Mouse (Mus musculus) spleen, adult 2 months (tissue): ENCODE data around the gene Lrrc8a. TPM values are rescaled to one million over a fixed set of nuclear protein-coding genes. Genes with fewer than 3 reads are reported as not detected.

Experiments used
- DNase-seq, 2 experiments: peaks; one replicate each; pipeline versions ENCODE4 v3.0.0 to v3.0.0-alpha.2; 2012 to 2021; ENCODE audit warnings: low spot score in 2 of 2, low read depth in 1 of 2
- H3K27ac ChIP-seq: fragments of 200-500 bp; 2 replicates; pipeline ENCODE4 v1.5.1; 2012; ENCODE audit warnings: low read length, inconsistent platforms; ENCODE audit not compliant: insufficient read depth
- H3K27me3 ChIP-seq: fragments of 200-500 bp; 2 replicates; pipeline ENCODE4 v1.6.1; 2012; ENCODE audit warnings: mild to moderate bottlenecking, moderate library complexity, low read length, inconsistent platforms; ENCODE audit not compliant: control insufficient read depth, insufficient read depth
- H3K36me3 ChIP-seq: fragments of 200-500 bp; 2 replicates; pipeline ENCODE4 v1.6.1; 2012; ENCODE audit warnings: mild to moderate bottlenecking, low read length, inconsistent platforms; ENCODE audit not compliant: control insufficient read depth, insufficient read depth
- H3K4me1 ChIP-seq: fragments of 200-500 bp; 2 replicates; pipeline ENCODE4 v1.6.1; 2011; ENCODE audit warnings: inconsistent platforms; ENCODE audit not compliant: control insufficient read depth, insufficient read depth, insufficient read length
- H3K4me3 ChIP-seq: fragments of 200-500 bp; 2 replicates; pipeline ENCODE4 v1.5.1; 2011; ENCODE audit warnings: mild to moderate bottlenecking, inconsistent platforms; ENCODE audit not compliant: insufficient read depth, insufficient read length; ENCODE audit errors: extremely low read depth
- CTCF ChIP-seq: fragments of 200-500 bp; IDR thresholded peaks from 2 replicates; pipeline ENCODE4 v1.5.1; 2011; ENCODE audit warnings: mild to moderate bottlenecking, inconsistent platforms; ENCODE audit not compliant: insufficient read depth, insufficient read length, insufficient replicate concordance; ENCODE audit errors: extremely low read depth
- POLR2A ChIP-seq: fragments of 200-500 bp; IDR thresholded peaks from 2 replicates; pipeline ENCODE4 v1.6.1; 2011; ENCODE audit warnings: low read depth, low read length, inconsistent platforms
- WGBS: fragments of 180-500 bp; shearing (Covaris S2); methylation state at CpG from one replicate; pipeline ENCODE4 v1.1.7; 2018; 5-methylcytosine and 5-hydroxymethylcytosine counted together
- polyA plus RNA-seq: library from polyadenylated mRNA; depleted of rRNA; stranded (reverse); fragments of >200 nt; gene quantifications from 2 replicates; pipeline ENCODE4 v1.2.3, GENCODE M21; 2012

The Lrrc8a gene
- polyA plus RNA-seq, 1 experiment = 22.1 TPM

- no peak for TF ChIP-seq POLR2A
- no peak for TF ChIP-seq CTCF
- Histone ChIP-seq H3K27ac (peak overlapping the region; percentile 25), H3K4me3 (no peak overlapping the region), H3K4me1 (peaks cover 11% of the 10 kb centered on the region; the same call in 1 of the 2 replicates), H3K36me3 (peaks cover 10% of the 10 kb centered on the region), H3K27me3 (no peaks in the 10 kb centered on the region)
- no peak for DNase-seq
- WGBS = 74% methylated on average over 4 of the region's 4 CpGs
Measured at GRCm38 (mm10) chr2:30239777-30240176, 2.3 kb downstream of the Lrrc8a start.

- H3K27ac ChIP-seq = peak within 1 kb of the TSS; percentile 25
- H3K36me3 ChIP-seq = peaks cover 10% of the 10 kb centered on the region
- H3K4me3 ChIP-seq = no peak within 1 kb of the TSS
- DNase-seq = no peak
- no peaks in the 10 kb centered on the region for H3K27me3 ChIP-seq
- peaks cover 11% of the 10 kb centered on the region; the same call in 1 of the 2 replicates for H3K4me1 ChIP-seq
- TF ChIP-seq POLR2A (no peak), CTCF (no peak)
- 79% methylated on average over 2 of the region's 2 CpGs for WGBS
Measured at GRCm38 (mm10) chr2:30240267-30240666, 2.8 kb downstream of the Lrrc8a start, which contains the start of gene Gm28035. TSS of gene Gm28035 (plus strand) at chr2:30240567.

DNA sequence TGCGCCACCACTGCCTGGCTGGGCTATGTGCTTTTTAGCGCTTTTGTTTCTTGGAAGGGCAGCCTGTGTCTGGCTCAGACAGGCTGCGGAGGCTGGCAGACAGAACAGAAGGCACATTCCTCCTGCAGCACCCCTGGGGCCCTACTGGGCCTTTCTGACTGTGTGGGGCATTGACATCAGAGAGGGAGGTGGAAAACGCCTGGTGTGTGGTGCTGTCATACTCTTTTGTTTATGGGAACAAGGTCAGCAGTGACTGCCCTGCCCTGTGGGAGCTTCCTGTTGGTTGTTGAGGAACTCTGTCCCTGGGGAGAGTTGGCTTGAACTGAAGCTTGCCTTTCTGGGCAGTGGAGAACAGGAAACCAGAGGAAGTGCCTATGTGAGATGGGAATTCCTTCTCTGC is 5.0 kb downstream of the Lrrc8a start:
- H3K4me3 ChIP-seq = no peak overlapping the region
- peaks cover 27% of the 10 kb centered on the region; the same call in 1 of the 2 replicates for H3K4me1 ChIP-seq

DNA sequence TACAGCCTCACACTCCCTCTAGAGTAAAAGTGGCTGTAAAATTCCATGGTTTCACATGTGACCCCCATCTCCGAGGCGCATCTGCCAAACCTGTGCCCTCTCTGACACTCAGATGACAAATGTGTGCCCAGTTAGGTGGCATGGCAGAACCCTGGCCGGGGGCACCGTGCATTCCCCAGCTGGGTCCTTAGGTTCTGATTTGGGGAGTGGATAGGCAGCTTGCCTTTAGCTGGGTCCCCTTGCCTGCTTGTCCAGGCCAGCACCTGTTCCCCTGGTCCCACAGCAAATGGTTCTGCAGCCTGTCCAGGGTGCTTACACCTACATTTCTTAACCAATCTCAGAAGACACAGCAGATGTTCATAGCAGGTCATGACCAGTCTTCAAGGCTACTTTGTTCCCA is 5.9 kb downstream of the Lrrc8a start:
- no peak for DNase-seq
- TF ChIP-seq POLR2A = no peak
- no peak for TF ChIP-seq CTCF
- no peak overlapping the region for H3K4me3 ChIP-seq
- H3K27me3 ChIP-seq = no peaks in the 10 kb centered on the region
- H3K27ac ChIP-seq = no peak overlapping the region
- peaks cover 33% of the 10 kb centered on the region; the same call in 1 of the 2 replicates for H3K4me1 ChIP-seq
- 96% methylated on average over 4 of the region's 4 CpGs for WGBS
- H3K36me3 ChIP-seq = peaks cover 10% of the 10 kb centered on the region

More for the DNA sequence above, 5.0 kb downstream of the Lrrc8a start:
- Histone ChIP-seq H3K27ac (peak overlapping the region; percentile 54; the same call in 1 of the 2 replicates), H3K36me3 (peaks cover 10% of the 10 kb centered on the region), H3K27me3 (no peaks in the 10 kb centered on the region)
- TF ChIP-seq POLR2A = no peak
- TF ChIP-seq CTCF = no peak
- WGBS = 79% methylated on average over 4 of the region's 4 CpGs
- no peak for DNase-seq

GRCm38 (mm10) chr2:30244595-30245178 is 7.2 kb downstream of the Lrrc8a start:
- Histone ChIP-seq H3K27ac (peak overlapping the region; percentile 28; the same call in 1 of the 2 replicates), H3K4me1 (peaks cover 28% of the 10 kb centered on the region; the same call in 1 of the 2 replicates), H3K36me3 (peaks cover 10% of the 10 kb centered on the region), H3K4me3 (no peak overlapping the region), H3K27me3 (no peaks in the 10 kb centered on the region)
- TF ChIP-seq CTCF = no peak
- TF ChIP-seq POLR2A = no peak
- DNase-seq = no peak
- 86% methylated on average over 7 of the region's 7 CpGs for WGBS

GRCm38 (mm10) chr2:30247036-30247435 is 9.5 kb downstream of the Lrrc8a start:
- Histone ChIP-seq H3K4me1 (peaks cover 40% of the 10 kb centered on the region; the same call in 1 of the 2 replicates), H3K4me3 (no peak overlapping the region), H3K27me3 (no peaks in the 10 kb centered on the region), H3K36me3 (peaks cover 4% of the 10 kb centered on the region), H3K27ac (peak overlapping the region; percentile 59)
- TF ChIP-seq CTCF = no peak
- no peak for TF ChIP-seq POLR2A
- 93% methylated on average over 5 of the region's 5 CpGs for WGBS
- DNase-seq = no peak

- H3K4me3 ChIP-seq = no peak overlapping the region
- no peaks in the 10 kb centered on the region for H3K27me3 ChIP-seq
- 0 out of 2 replicates have a peak overlapping the region, but pooled peaks have one; percentile 12 for H3K27ac ChIP-seq
- H3K4me1 ChIP-seq = peaks cover 44% of the 10 kb centered on the region; the same call in 1 of the 2 replicates
- TF ChIP-seq CTCF = no peak
- no peak for TF ChIP-seq POLR2A
- no peak for DNase-seq
- peaks cover 4% of the 10 kb centered on the region for H3K36me3 ChIP-seq
- WGBS = 79% methylated on average over 4 of the region's 4 CpGs
Measured at GRCm38 (mm10) chr2:30247681-30248080, 10.2 kb downstream of the Lrrc8a start.
